Mouse (Mus musculus): ENCODE measurements around the gene Rbpms2. TPM values are rescaled to one million over a fixed set of nuclear protein-coding genes. Genes with fewer than 3 reads are reported as not detected.

The Rbpms2 gene
- polyA plus RNA-seq, 1 experiment from 2014 or later, result 20.4 TPM

GRCm38 (mm10) chr9:65589091-65589490 lies 40.4 kb upstream of the Rbpms2 start:
- Histone ChIP-seq H3K4me2 (ENCODE audit: low read depth, low read length) (peak overlapping the region; percentile 80), H3K27me3 (ENCODE audit: control insufficient read depth, insufficient read depth, low read length) (no peaks in the 10 kb centered on the region), H3K9me3 (replicated peaks; ENCODE audit: control insufficient read depth, low read length) (no peaks in the 10 kb centered on the region), H3K9ac (ENCODE audit: low read length) (peak overlapping the region; percentile 66; the same call in 1 of the 2 replicates), H3K4me3 (replicated peaks; ENCODE audit: low read length) (peak overlapping the region; percentile 58), H3K4me1 (ENCODE audit: control insufficient read depth, insufficient read depth, low read length) (peaks cover 22% of the 10 kb centered on the region), H3K36me3 (ENCODE audit: control insufficient read depth, insufficient read depth, low read length) (peaks cover 15% of the 10 kb centered on the region; the same call in 1 of the 2 replicates), H3K27ac (ENCODE audit: low read length) (no peak overlapping the region)
- 98% methylated on average over 3 of the region's 3 CpGs for whole genome bisulfite sequencing
- ATAC-seq (ENCODE audit: insufficient read depth, low FRiP score), result no peak

- no peaks in the 10 kb centered on the region for H3K9me3 ChIP-seq (replicated peaks; ENCODE audit: control insufficient read depth, low read length)
- no peak for ATAC-seq (ENCODE audit: insufficient read depth, low FRiP score)
- H3K4me3 ChIP-seq (replicated peaks; ENCODE audit: low read length), result no peak overlapping the region
- WGBS, result 86% methylated on average over 3 of the region's 3 CpGs
- H3K4me1 ChIP-seq (ENCODE audit: control insufficient read depth, insufficient read depth, low read length), result peaks cover 23% of the 10 kb centered on the region
- H3K9ac ChIP-seq (ENCODE audit: low read length), result no peak overlapping the region
- H3K27me3 ChIP-seq (ENCODE audit: control insufficient read depth, insufficient read depth, low read length), result no peaks in the 10 kb centered on the region
- no peak overlapping the region for H3K4me2 ChIP-seq (ENCODE audit: low read depth, low read length)
- H3K36me3 ChIP-seq (ENCODE audit: control insufficient read depth, insufficient read depth, low read length), result peaks cover 15% of the 10 kb centered on the region; the same call in 1 of the 2 replicates
- no peak overlapping the region for H3K27ac ChIP-seq (ENCODE audit: low read length)
These were observed 36.7 kb upstream of the Rbpms2 start for GRCm38 (mm10) chr9:65592721-65593120.

GRCm38 (mm10) chr9:65593596-65593995 lies 35.9 kb upstream of the Rbpms2 start:
- Histone ChIP-seq H3K4me1 (ENCODE audit: control insufficient read depth, insufficient read depth, low read length) (peaks cover 18% of the 10 kb centered on the region), H3K36me3 (ENCODE audit: control insufficient read depth, insufficient read depth, low read length) (peaks cover 15% of the 10 kb centered on the region; the same call in 1 of the 2 replicates), H3K27me3 (ENCODE audit: control insufficient read depth, insufficient read depth, low read length) (no peaks in the 10 kb centered on the region), H3K9me3 (replicated peaks; ENCODE audit: control insufficient read depth, low read length) (no peaks in the 10 kb centered on the region), H3K27ac (ENCODE audit: low read length) (no peak overlapping the region), H3K4me2 (ENCODE audit: low read depth, low read length) (no peak overlapping the region), H3K9ac (ENCODE audit: low read length) (no peak overlapping the region), H3K4me3 (replicated peaks; ENCODE audit: low read length) (no peak overlapping the region)
- WGBS, result 85% methylated on average over 9 of the region's 9 CpGs
- no peak for ATAC-seq (ENCODE audit: insufficient read depth, low FRiP score)

GRCm38 (mm10) chr9:65598765-65599249 lies 30.6 kb upstream of the Rbpms2 start:
- ATAC-seq (ENCODE audit: insufficient read depth, low FRiP score), result no peak
- Histone ChIP-seq H3K36me3 (ENCODE audit: control insufficient read depth, insufficient read depth, low read length) (0 out of 2 replicates have a peak, but pooled peaks cover under 1% of the 10 kb centered on the region), H3K4me3 (replicated peaks; ENCODE audit: low read length) (peak overlapping the region; percentile 19), H3K27me3 (ENCODE audit: control insufficient read depth, insufficient read depth, low read length) (no peaks in the 10 kb centered on the region), H3K9me3 (replicated peaks; ENCODE audit: control insufficient read depth, low read length) (no peaks in the 10 kb centered on the region), H3K4me2 (ENCODE audit: low read depth, low read length) (peak overlapping the region; percentile 32; the same call in 1 of the 2 replicates), H3K9ac (ENCODE audit: low read length) (no peak overlapping the region), H3K4me1 (ENCODE audit: control insufficient read depth, insufficient read depth, low read length) (0 out of 2 replicates have a peak, but pooled peaks cover 5% of the 10 kb centered on the region), H3K27ac (ENCODE audit: low read length) (no peak overlapping the region)
- 47% methylated on average over 8 of the region's 11 CpGs for WGBS

- no peaks in the 10 kb centered on the region for H3K36me3 ChIP-seq (ENCODE audit: control insufficient read depth, insufficient read depth, low read length)
- no peak overlapping the region for H3K9ac ChIP-seq (ENCODE audit: low read length)
- H3K4me2 ChIP-seq (ENCODE audit: low read depth, low read length), result no peak overlapping the region
- H3K4me1 ChIP-seq (ENCODE audit: control insufficient read depth, insufficient read depth, low read length), result no peaks in the 10 kb centered on the region
- no peak overlapping the region for H3K4me3 ChIP-seq (replicated peaks; ENCODE audit: low read length)
- no peaks in the 10 kb centered on the region for H3K9me3 ChIP-seq (replicated peaks; ENCODE audit: control insufficient read depth, low read length)
- H3K27me3 ChIP-seq (ENCODE audit: control insufficient read depth, insufficient read depth, low read length), result no peaks in the 10 kb centered on the region
- no peak for ATAC-seq (ENCODE audit: insufficient read depth, low FRiP score)
- H3K27ac ChIP-seq (ENCODE audit: low read length), result no peak overlapping the region
- 60% methylated on average over 2 of the region's 2 CpGs for WGBS
These were observed 28.5 kb upstream of the Rbpms2 start for GRCm38 (mm10) chr9:65600951-65601350.

- H3K4me1 ChIP-seq (ENCODE audit: control insufficient read depth, insufficient read depth, low read length), result no peaks in the 10 kb centered on the region
- no peaks in the 10 kb centered on the region for H3K36me3 ChIP-seq (ENCODE audit: control insufficient read depth, insufficient read depth, low read length)
- H3K27me3 ChIP-seq (ENCODE audit: control insufficient read depth, insufficient read depth, low read length), result no peaks in the 10 kb centered on the region
- no peak overlapping the region for H3K4me2 ChIP-seq (ENCODE audit: low read depth, low read length)
- no peak for ATAC-seq (ENCODE audit: insufficient read depth, low FRiP score)
- WGBS, result 57% methylated on average over 8 of the region's 8 CpGs
- no peaks in the 10 kb centered on the region for H3K9me3 ChIP-seq (replicated peaks; ENCODE audit: control insufficient read depth, low read length)
- H3K27ac ChIP-seq (ENCODE audit: low read length), result no peak overlapping the region
- no peak overlapping the region for H3K9ac ChIP-seq (ENCODE audit: low read length)
- no peak overlapping the region for H3K4me3 ChIP-seq (replicated peaks; ENCODE audit: low read length)
These were observed 25.9 kb upstream of the Rbpms2 start for GRCm38 (mm10) chr9:65603401-65604102.

- peak overlapping the region; percentile 34; the same call in 1 of the 2 replicates for H3K4me2 ChIP-seq (ENCODE audit: low read depth, low read length)
- no peak overlapping the region for H3K4me3 ChIP-seq (replicated peaks; ENCODE audit: low read length)
- ATAC-seq (ENCODE audit: insufficient read depth, low FRiP score), result peak; percentile 81
- WGBS, result 9% methylated on average over 9 of the region's 9 CpGs
- no peaks in the 10 kb centered on the region for H3K9me3 ChIP-seq (replicated peaks; ENCODE audit: control insufficient read depth, low read length)
- peak overlapping the region; percentile 73 for H3K27ac ChIP-seq (ENCODE audit: low read length)
- H3K36me3 ChIP-seq (ENCODE audit: control insufficient read depth, insufficient read depth, low read length), result no peaks in the 10 kb centered on the region
- no peak overlapping the region for H3K9ac ChIP-seq (ENCODE audit: low read length)
- no peaks in the 10 kb centered on the region for H3K27me3 ChIP-seq (ENCODE audit: control insufficient read depth, insufficient read depth, low read length)
- no peaks in the 10 kb centered on the region for H3K4me1 ChIP-seq (ENCODE audit: control insufficient read depth, insufficient read depth, low read length)
These were observed 23.8 kb upstream of the Rbpms2 start for GRCm38 (mm10) chr9:65605471-65606136.

GRCm38 (mm10) chr9:65606321-65607109 lies 22.9 kb upstream of the Rbpms2 start:
- Histone ChIP-seq H3K27me3 (ENCODE audit: control insufficient read depth, insufficient read depth, low read length) (no peaks in the 10 kb centered on the region), H3K36me3 (ENCODE audit: control insufficient read depth, insufficient read depth, low read length) (no peaks in the 10 kb centered on the region), H3K9ac (ENCODE audit: low read length) (peak overlapping the region; percentile 36), H3K4me3 (replicated peaks; ENCODE audit: low read length) (no peak overlapping the region), H3K4me1 (ENCODE audit: control insufficient read depth, insufficient read depth, low read length) (no peaks in the 10 kb centered on the region), H3K4me2 (ENCODE audit: low read depth, low read length) (no peak overlapping the region), H3K9me3 (replicated peaks; ENCODE audit: control insufficient read depth, low read length) (no peaks in the 10 kb centered on the region), H3K27ac (ENCODE audit: low read length) (peak overlapping the region; percentile 73)
- ATAC-seq (ENCODE audit: insufficient read depth, low FRiP score), result peak; percentile 84; the same call in 1 of the 2 replicates
- 43% methylated on average over 9 of the region's 9 CpGs for WGBS

All from stomach, embryonic 16.5 days (tissue).